Mouse (Mus musculus) hindbrain, embryonic 15.5 days (tissue): Measurements from ENCODE around the gene Phf6. TPM values are rescaled to one million over a fixed set of nuclear protein-coding genes. Genes with fewer than 3 reads are reported as not detected.

Experiments
- ATAC-seq: fragments of 200-750 bp; cut with Nextera tagmentation; 2 replicates; pipeline ENCODE4 v1.8.0; 2017; ENCODE audit warnings: low read depth, moderate number of reproducible peaks, moderate TSS enrichment; ENCODE audit not compliant: low FRiP score
- H3K27ac ChIP-seq: fragments of 300-500 bp; sonication (generic); replicated peaks from 2 replicates; pipeline ENCODE4 v1.5.1; 2015; ENCODE audit warnings: mild to moderate bottlenecking, inconsistent platforms
- H3K27me3 ChIP-seq: fragments of 300-500 bp; sonication (generic); 2 replicates; pipeline ENCODE4 v1.6.1; 2015; ENCODE audit warnings: control low read depth, inconsistent platforms
- H3K36me3 ChIP-seq: fragments of 300-500 bp; sonication (generic); 2 replicates; pipeline ENCODE4 v1.6.1; 2015; ENCODE audit warnings: control low read depth, inconsistent platforms
- H3K4me1 ChIP-seq: fragments of 300-500 bp; sonication (generic); replicated peaks from 2 replicates; pipeline ENCODE4 v1.6.1; 2015; ENCODE audit warnings: control low read depth, inconsistent platforms
- H3K4me2 ChIP-seq: fragments of 300-500 bp; sonication (generic); 2 replicates; pipeline ENCODE4 v1.6.1; 2015; ENCODE audit warnings: moderate library complexity, mild to moderate bottlenecking, inconsistent platforms
- H3K4me3 ChIP-seq: fragments of 300-500 bp; sonication (generic); 2 replicates; pipeline ENCODE4 v1.5.1; 2015; ENCODE audit warnings: mild to moderate bottlenecking, inconsistent platforms
- H3K9ac ChIP-seq: fragments of 300-500 bp; sonication (generic); 2 replicates; pipeline ENCODE4 v1.6.1; 2015; ENCODE audit warnings: inconsistent platforms
- H3K9me3 ChIP-seq: fragments of 300-500 bp; sonication (generic); 2 replicates; pipeline ENCODE4 v1.6.1; 2016; ENCODE audit warnings: control low read depth, inconsistent platforms
- WGBS: fragments of 180-500 bp; shearing (Covaris S2); methylation state at CpG from one replicate; pipeline ENCODE4 v1.1.7; 2015; 5-methylcytosine and 5-hydroxymethylcytosine counted together
- polyA plus RNA-seq: library from polyadenylated mRNA; unstranded; fragments of >200 nt; fragmentation: Nextera tagmentation; extraction: Ambion mirVana; gene quantifications from 2 replicates; pipeline ENCODE4 v1.2.1, GENCODE M21; 2015

The Phf6 gene
- polyA plus RNA-seq, 1 experiment from 2014 or later, result 54.4 TPM

- Histone ChIP-seq H3K9ac (no peak overlapping the region), H3K9me3 (no peaks in the 10 kb centered on the region), H3K27ac (no peak overlapping the region), H3K27me3 (no peaks in the 10 kb centered on the region), H3K4me2 (no peak overlapping the region), H3K4me3 (no peak overlapping the region), H3K4me1 (no peaks in the 10 kb centered on the region), H3K36me3 (no peaks in the 10 kb centered on the region)
- no peak for ATAC-seq
- WGBS, result 80% methylated on average over 1 of the region's 1 CpGs
Observed at GRCm38 (mm10) chrX:52932161-52932560, 20.1 kb downstream of the Phf6 start.

- WGBS, result 60% methylated on average over 2 of the region's 2 CpGs
- Histone ChIP-seq H3K27ac (no peak overlapping the region), H3K27me3 (no peaks in the 10 kb centered on the region), H3K4me3 (no peak overlapping the region), H3K4me2 (no peak overlapping the region), H3K36me3 (no peaks in the 10 kb centered on the region), H3K9me3 (no peaks in the 10 kb centered on the region), H3K4me1 (no peaks in the 10 kb centered on the region), H3K9ac (no peak overlapping the region)
- no peak for ATAC-seq
Observed at GRCm38 (mm10) chrX:52934496-52934895, 22.4 kb downstream of the Phf6 start.

- Histone ChIP-seq H3K4me2 (no peak overlapping the region), H3K27me3 (no peaks in the 10 kb centered on the region), H3K4me1 (no peaks in the 10 kb centered on the region), H3K36me3 (peaks cover 26% of the 10 kb centered on the region), H3K27ac (no peak overlapping the region), H3K9me3 (no peaks in the 10 kb centered on the region), H3K4me3 (no peak overlapping the region), H3K9ac (no peak overlapping the region)
- 89% methylated on average over 5 of the region's 5 CpGs for WGBS
- no peak for ATAC-seq
Observed at GRCm38 (mm10) chrX:52945509-52945908, 33.4 kb downstream of the Phf6 start.

GRCm38 (mm10) chrX:52949713-52950112 is 37.6 kb downstream of the Phf6 start:
- no peak overlapping the region for H3K4me2 ChIP-seq
- H3K36me3 ChIP-seq, result peaks cover 20% of the 10 kb centered on the region
- 68% methylated on average over 2 of the region's 2 CpGs for WGBS
- no peak overlapping the region for H3K9ac ChIP-seq
- no peak overlapping the region for H3K27ac ChIP-seq
- no peaks in the 10 kb centered on the region for H3K4me1 ChIP-seq
- no peaks in the 10 kb centered on the region for H3K9me3 ChIP-seq
- H3K4me3 ChIP-seq, result no peak overlapping the region
- no peak for ATAC-seq
- H3K27me3 ChIP-seq, result no peaks in the 10 kb centered on the region

GRCm38 (mm10) chrX:52956942-52957341 is 44.9 kb downstream of the Phf6 start:
- no peak overlapping the region for H3K4me2 ChIP-seq
- H3K27ac ChIP-seq, result no peak overlapping the region
- H3K4me3 ChIP-seq, result no peak overlapping the region
- H3K4me1 ChIP-seq, result no peaks in the 10 kb centered on the region
- 100% methylated on average over 4 of the region's 4 CpGs for WGBS
- H3K9me3 ChIP-seq, result no peaks in the 10 kb centered on the region
- H3K36me3 ChIP-seq, result no peaks in the 10 kb centered on the region
- ATAC-seq, result no peak
- H3K27me3 ChIP-seq, result no peaks in the 10 kb centered on the region
- no peak overlapping the region for H3K9ac ChIP-seq

GRCm38 (mm10) chrX:52961559-52962110 is 49.6 kb downstream of the Phf6 start:
- WGBS, result 46% methylated on average over 5 of the region's 5 CpGs
- H3K36me3 ChIP-seq, result no peaks in the 10 kb centered on the region
- H3K27me3 ChIP-seq, result no peaks in the 10 kb centered on the region
- H3K4me2 ChIP-seq, result no peak overlapping the region
- no peaks in the 10 kb centered on the region for H3K9me3 ChIP-seq
- ATAC-seq, result no peak
- no peak overlapping the region for H3K9ac ChIP-seq
- H3K27ac ChIP-seq, result no peak overlapping the region
- no peaks in the 10 kb centered on the region for H3K4me1 ChIP-seq
- no peak overlapping the region for H3K4me3 ChIP-seq

GRCm38 (mm10) chrX:52965149-52965548 is 53.1 kb downstream of the Phf6 start:
- H3K9me3 ChIP-seq, result no peaks in the 10 kb centered on the region
- no peaks in the 10 kb centered on the region for H3K27me3 ChIP-seq
- no peak overlapping the region for H3K27ac ChIP-seq
- H3K4me3 ChIP-seq, result no peak overlapping the region
- 84% methylated on average over 2 of the region's 2 CpGs for WGBS
- no peak overlapping the region for H3K4me2 ChIP-seq
- no peak for ATAC-seq
- H3K9ac ChIP-seq, result no peak overlapping the region
- H3K4me1 ChIP-seq, result no peaks in the 10 kb centered on the region
- H3K36me3 ChIP-seq, result no peaks in the 10 kb centered on the region

- Histone ChIP-seq H3K4me2 (no peak overlapping the region), H3K4me1 (no peaks in the 10 kb centered on the region), H3K27me3 (no peaks in the 10 kb centered on the region), H3K4me3 (no peak overlapping the region), H3K27ac (no peak overlapping the region), H3K9me3 (no peaks in the 10 kb centered on the region), H3K9ac (no peak overlapping the region), H3K36me3 (no peaks in the 10 kb centered on the region)
- 61% methylated on average over 3 of the region's 3 CpGs for WGBS
- no peak for ATAC-seq
Observed at GRCm38 (mm10) chrX:52971211-52972006, 59.3 kb downstream of the Phf6 start.

- no peaks in the 10 kb centered on the region for H3K27me3 ChIP-seq
Observed at GRCm38 (mm10) chrX:52972129-52972528, 60.1 kb downstream of the Phf6 start.

GRCm38 (mm10) chrX:52972680-52973079 is 60.6 kb downstream of the Phf6 start:
- no peak overlapping the region for H3K4me3 ChIP-seq
- H3K4me1 ChIP-seq, result no peaks in the 10 kb centered on the region
- H3K9ac ChIP-seq, result no peak overlapping the region
- no peaks in the 10 kb centered on the region for H3K9me3 ChIP-seq
- WGBS, result 96% methylated on average over 1 of the region's 1 CpGs
- no peak overlapping the region for H3K4me2 ChIP-seq
- no peak overlapping the region for H3K27ac ChIP-seq
- H3K27me3 ChIP-seq, result no peaks in the 10 kb centered on the region
- no peak for ATAC-seq
- H3K36me3 ChIP-seq, result no peaks in the 10 kb centered on the region

More at GRCm38 (mm10) chrX:52972129-52972528, 60.1 kb downstream of the Phf6 start:
- H3K4me2 ChIP-seq, result no peak overlapping the region
- no peak for ATAC-seq
- 55% methylated on average over 1 of the region's 1 CpGs for WGBS
- no peaks in the 10 kb centered on the region for H3K4me1 ChIP-seq
- H3K4me3 ChIP-seq, result no peak overlapping the region
- no peaks in the 10 kb centered on the region for H3K36me3 ChIP-seq
- H3K9ac ChIP-seq, result no peak overlapping the region
- H3K9me3 ChIP-seq, result no peaks in the 10 kb centered on the region
- H3K27ac ChIP-seq, result no peak overlapping the region

GRCm38 (mm10) chrX:52978576-52978975 is 66.5 kb downstream of the Phf6 start:
- ATAC-seq, result no peak
- no peak overlapping the region for H3K9ac ChIP-seq
- H3K9me3 ChIP-seq, result no peaks in the 10 kb centered on the region
- no peaks in the 10 kb centered on the region for H3K36me3 ChIP-seq
- no peak overlapping the region for H3K27ac ChIP-seq
- H3K27me3 ChIP-seq, result no peaks in the 10 kb centered on the region
- no peak overlapping the region for H3K4me3 ChIP-seq
- 56% methylated on average over 1 of the region's 1 CpGs for WGBS
- H3K4me1 ChIP-seq, result no peaks in the 10 kb centered on the region
- no peak overlapping the region for H3K4me2 ChIP-seq

GRCm38 (mm10) chrX:52981378-52981777 is 69.3 kb downstream of the Phf6 start:
- Histone ChIP-seq H3K9me3 (no peaks in the 10 kb centered on the region), H3K27me3 (no peaks in the 10 kb centered on the region), H3K9ac (no peak overlapping the region), H3K4me3 (no peak overlapping the region), H3K4me2 (no peak overlapping the region), H3K4me1 (no peaks in the 10 kb centered on the region), H3K36me3 (no peaks in the 10 kb centered on the region), H3K27ac (no peak overlapping the region)
- ATAC-seq, result no peak
- 78% methylated on average over 3 of the region's 3 CpGs for WGBS
